Mouse (Mus musculus) heart, embryonic 11.5 days (tissue): ENCODE measurements at regions not wholly inside any gene's neighbourhood (a gene's known extent, or its start where the extent isn't known, plus 50 kb on each side); places are given as distances from the start of the nearest gene placed in this dataset.

Experiments
- ATAC-seq: fragments of 200-750 bp; cut with Nextera tagmentation; replicated peaks from 2 replicates; pipeline ENCODE4 v1.8.0; 2017; ENCODE audit warnings: moderate library complexity; ENCODE audit not compliant: insufficient number of reproducible peaks, low FRiP score, low TSS enrichment
- H3K27ac ChIP-seq: fragments of 300-500 bp; sonication (generic); 2 replicates; pipeline ENCODE4 v1.5.1; 2014; ENCODE audit warnings: mild to moderate bottlenecking, low read depth, low read length
- H3K27me3 ChIP-seq: fragments of 300-500 bp; sonication (generic); 2 replicates; pipeline ENCODE4 v1.6.1; 2014; ENCODE audit warnings: mild to moderate bottlenecking, low read length, mixed read lengths; ENCODE audit not compliant: control insufficient read depth, insufficient read depth
- H3K36me3 ChIP-seq: fragments of 300-500 bp; sonication (generic); 2 replicates; pipeline ENCODE4 v1.6.1; 2014; ENCODE audit warnings: mild to moderate bottlenecking, low read length, moderate library complexity, mixed read lengths; ENCODE audit not compliant: control insufficient read depth, insufficient read depth
- H3K4me1 ChIP-seq: fragments of 300-500 bp; sonication (generic); 2 replicates; pipeline ENCODE4 v1.6.1; 2014; ENCODE audit warnings: low read length; ENCODE audit not compliant: control insufficient read depth, insufficient read depth
- H3K4me2 ChIP-seq: fragments of 300-500 bp; sonication (generic); 2 replicates; pipeline ENCODE4 v1.6.1; 2014; ENCODE audit warnings: mild to moderate bottlenecking, moderate library complexity
- H3K4me3 ChIP-seq: fragments of 300-500 bp; sonication (generic); 2 replicates; pipeline ENCODE4 v1.5.1; 2014; ENCODE audit warnings: low read depth, low read length
- H3K9ac ChIP-seq: fragments of 300-500 bp; sonication (generic); 2 replicates; pipeline ENCODE4 v1.6.1; 2014; ENCODE audit warnings: mild to moderate bottlenecking, low read depth, low read length, moderate library complexity
- H3K9me3 ChIP-seq: fragments of 300-500 bp; sonication (generic); replicated peaks from 2 replicates; pipeline ENCODE4 v1.6.1; 2016; ENCODE audit warnings: low read length; ENCODE audit not compliant: control insufficient read depth
- WGBS: fragments of 180-500 bp; shearing (Covaris S2); extraction: QIAGEN DNeasy Blood & Tissue Kit; methylation state at CpG from one replicate; pipeline ENCODE4 v1.1.7; 2014; ENCODE audit not compliant: insufficient replicate concordance; 5-methylcytosine and 5-hydroxymethylcytosine counted together

DNA sequence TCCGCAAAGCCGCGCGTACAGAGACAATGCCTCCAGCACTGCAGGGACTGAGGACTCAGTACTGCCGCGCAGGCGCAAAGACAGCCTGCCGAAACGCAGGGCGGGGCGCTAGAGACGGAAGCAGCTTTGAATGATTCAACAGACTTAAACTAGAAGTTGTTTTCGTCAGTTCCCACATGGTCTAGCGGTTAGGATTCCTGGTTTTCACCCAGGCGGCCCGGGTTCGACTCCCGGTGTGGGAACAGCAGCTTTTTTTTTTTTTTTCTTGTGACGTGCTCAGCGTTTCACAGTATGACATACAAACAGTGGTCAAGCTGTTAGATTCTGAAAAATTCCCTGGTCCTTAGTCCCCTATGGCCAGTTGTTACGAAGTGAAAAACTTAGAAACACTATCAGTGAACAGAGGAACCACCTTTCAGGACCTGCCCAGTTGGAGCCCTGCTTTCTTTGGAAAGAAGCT lies 256.8 kb upstream of the Atp10a start:
- WGBS = under 1% methylated on average over 21 of the region's 21 CpGs
- H3K4me3 ChIP-seq = peak overlapping the region; percentile 60
- peak overlapping the region; percentile 94 for H3K27ac ChIP-seq
- peak overlapping the region; percentile 65 for H3K4me2 ChIP-seq
- peak overlapping the region; percentile 73 for H3K9ac ChIP-seq
- no peaks in the 10 kb centered on the region for H3K27me3 ChIP-seq
- H3K9me3 ChIP-seq = no peaks in the 10 kb centered on the region
- H3K4me1 ChIP-seq = peaks cover 3% of the 10 kb centered on the region; the same call in 1 of the 2 replicates
- peak; percentile 97 for ATAC-seq
- no peaks in the 10 kb centered on the region for H3K36me3 ChIP-seq

GRCm38 (mm10) chr7:58399651-58400050 lies 256.3 kb upstream of the Atp10a start:
- WGBS = 54% methylated on average over 5 of the region's 5 CpGs
- no peak for ATAC-seq
- Histone ChIP-seq H3K27me3 (no peaks in the 10 kb centered on the region), H3K9me3 (no peaks in the 10 kb centered on the region), H3K4me2 (peak overlapping the region; percentile 63), H3K4me1 (peaks cover 3% of the 10 kb centered on the region; the same call in 1 of the 2 replicates), H3K27ac (no peak overlapping the region), H3K9ac (peak overlapping the region; percentile 65), H3K4me3 (peak overlapping the region; percentile 60), H3K36me3 (no peaks in the 10 kb centered on the region)

DNA sequence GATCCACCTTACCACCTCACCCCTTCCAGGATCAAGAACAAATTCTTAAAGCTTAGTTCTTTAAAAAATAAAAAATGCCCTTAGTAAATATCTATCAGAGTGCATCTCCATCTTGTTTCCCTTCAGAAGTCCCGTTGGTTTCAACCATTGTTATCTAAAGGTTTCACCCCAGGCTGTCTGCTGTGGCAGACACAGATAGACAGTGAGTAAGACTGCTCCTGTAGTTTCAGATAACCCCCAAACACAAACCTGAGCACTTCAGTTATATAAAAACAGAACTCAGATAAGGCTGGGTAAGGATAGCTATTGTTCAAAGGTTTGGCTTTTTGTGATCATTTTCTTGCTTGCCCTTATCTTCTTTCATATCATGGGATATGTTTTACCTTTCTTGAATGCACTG lies 255.4 kb upstream of the Atp10a start:
- Histone ChIP-seq H3K9me3 (no peaks in the 10 kb centered on the region), H3K9ac (no peak overlapping the region), H3K4me3 (no peak overlapping the region), H3K36me3 (no peaks in the 10 kb centered on the region), H3K27me3 (no peaks in the 10 kb centered on the region), H3K27ac (no peak overlapping the region), H3K4me1 (peaks cover 3% of the 10 kb centered on the region; the same call in 1 of the 2 replicates), H3K4me2 (no peak overlapping the region)
- WGBS = 6% methylated on average over 1 of the region's 1 CpGs
- no peak for ATAC-seq

- Histone ChIP-seq H3K27ac (no peak overlapping the region), H3K4me1 (no peaks in the 10 kb centered on the region), H3K36me3 (no peaks in the 10 kb centered on the region), H3K4me3 (no peak overlapping the region), H3K4me2 (no peak overlapping the region), H3K27me3 (no peaks in the 10 kb centered on the region), H3K9me3 (no peaks in the 10 kb centered on the region), H3K9ac (no peak overlapping the region)
- ATAC-seq = no peak
- 14% methylated on average over 2 of the region's 2 CpGs for WGBS
These were observed 218.9 kb upstream of the Atp10a start for GRCm38 (mm10) chr7:58436888-58437625.

DNA sequence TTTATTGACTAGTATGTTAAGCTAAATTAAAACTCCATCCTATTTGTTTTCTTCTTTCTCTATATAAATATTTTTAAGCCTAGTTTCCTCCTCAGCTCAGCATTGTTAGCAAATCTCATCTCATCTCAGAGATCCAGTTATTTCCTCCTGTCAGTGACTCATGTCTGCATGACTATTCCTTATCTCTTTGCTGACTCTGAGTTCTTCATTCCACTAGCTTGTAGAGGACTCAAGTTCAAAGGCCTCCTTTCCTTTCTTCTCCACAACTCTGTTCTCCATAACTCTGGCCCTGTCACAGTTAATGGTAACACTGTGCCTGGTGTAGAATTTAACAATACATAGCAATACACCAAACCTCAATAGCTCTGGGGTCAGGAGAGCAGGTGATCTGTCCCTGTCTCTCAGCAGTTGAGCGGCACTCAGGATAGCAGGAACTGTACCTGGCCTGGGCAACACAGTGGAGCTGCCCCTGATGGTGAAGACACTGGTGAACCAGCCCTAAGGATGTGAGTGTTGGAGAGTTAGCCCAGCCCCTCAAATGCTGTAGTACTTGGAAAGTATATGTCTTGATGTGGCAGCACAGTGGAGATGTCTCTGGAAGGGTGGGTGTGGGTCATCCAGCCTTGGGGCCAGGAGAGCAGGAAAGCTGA lies 213.3 kb upstream of the Atp10a start:
- Histone ChIP-seq H3K4me1 (no peaks in the 10 kb centered on the region), H3K9me3 (no peaks in the 10 kb centered on the region), H3K4me2 (no peak overlapping the region), H3K4me3 (no peak overlapping the region), H3K9ac (no peak overlapping the region), H3K36me3 (no peaks in the 10 kb centered on the region), H3K27me3 (no peaks in the 10 kb centered on the region), H3K27ac (no peak overlapping the region)
- ATAC-seq = no peak
- WGBS = 96% methylated on average over 1 of the region's 1 CpGs

DNA sequence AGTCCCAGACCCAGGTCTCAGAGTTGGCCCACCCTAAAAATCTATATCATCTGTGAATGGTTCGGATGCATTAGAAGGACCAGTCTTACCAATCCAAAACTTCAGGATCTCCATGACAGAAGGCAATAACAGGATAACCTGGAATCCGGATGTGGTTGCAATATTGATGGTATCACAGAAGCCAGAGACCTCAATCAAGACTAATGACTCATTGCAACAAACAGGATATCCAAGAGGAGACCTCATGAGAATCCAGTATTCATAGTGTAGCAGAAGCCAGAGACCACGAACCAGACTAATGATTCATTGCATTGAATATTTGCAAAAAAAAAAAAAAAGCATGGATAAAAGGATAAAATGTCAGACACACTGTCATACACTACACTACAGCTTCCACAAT lies 212.7 kb upstream of the Atp10a start:
- no peaks in the 10 kb centered on the region for H3K27me3 ChIP-seq
- no peaks in the 10 kb centered on the region for H3K36me3 ChIP-seq
- H3K9ac ChIP-seq = no peak overlapping the region
- H3K4me1 ChIP-seq = no peaks in the 10 kb centered on the region
- H3K9me3 ChIP-seq = no peaks in the 10 kb centered on the region
- 76% methylated on average over 3 of the region's 3 CpGs for WGBS
- H3K4me2 ChIP-seq = no peak overlapping the region
- H3K27ac ChIP-seq = no peak overlapping the region
- ATAC-seq = no peak
- no peak overlapping the region for H3K4me3 ChIP-seq

DNA sequence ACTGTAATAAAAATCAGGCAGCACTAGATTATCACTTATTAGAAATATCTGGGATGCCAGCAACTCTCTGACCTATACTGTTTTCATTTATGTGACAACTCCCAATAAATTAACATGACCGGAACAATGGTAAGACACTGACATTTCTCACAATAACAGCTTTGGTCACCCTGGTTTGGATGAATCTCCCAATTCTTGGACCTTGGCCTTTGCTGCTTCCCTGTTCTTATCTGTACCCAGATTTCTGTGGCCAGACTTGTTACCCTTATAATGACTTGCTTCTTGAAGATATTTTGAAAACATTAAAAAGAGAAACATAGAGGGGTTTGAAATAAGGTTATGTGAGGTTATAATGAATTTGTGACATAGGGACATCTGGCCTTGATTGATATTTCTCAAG lies 210.2 kb upstream of the Atp10a start:
- no peaks in the 10 kb centered on the region for H3K27me3 ChIP-seq

GRCm38 (mm10) chr7:58446261-58446660 lies 209.7 kb upstream of the Atp10a start:
- Histone ChIP-seq H3K9me3 (no peaks in the 10 kb centered on the region), H3K4me2 (no peak overlapping the region), H3K27me3 (no peaks in the 10 kb centered on the region), H3K36me3 (no peaks in the 10 kb centered on the region), H3K27ac (no peak overlapping the region), H3K4me1 (no peaks in the 10 kb centered on the region), H3K9ac (no peak overlapping the region), H3K4me3 (no peak overlapping the region)
- no peak for ATAC-seq

More for the DNA sequence above, 210.2 kb upstream of the Atp10a start:
- no peak overlapping the region for H3K4me2 ChIP-seq
- H3K4me1 ChIP-seq = no peaks in the 10 kb centered on the region
- H3K9ac ChIP-seq = no peak overlapping the region
- ATAC-seq = no peak
- no peak overlapping the region for H3K4me3 ChIP-seq
- no peaks in the 10 kb centered on the region for H3K9me3 ChIP-seq
- no peaks in the 10 kb centered on the region for H3K36me3 ChIP-seq
- H3K27ac ChIP-seq = no peak overlapping the region
- 85% methylated on average over 1 of the region's 1 CpGs for WGBS

DNA sequence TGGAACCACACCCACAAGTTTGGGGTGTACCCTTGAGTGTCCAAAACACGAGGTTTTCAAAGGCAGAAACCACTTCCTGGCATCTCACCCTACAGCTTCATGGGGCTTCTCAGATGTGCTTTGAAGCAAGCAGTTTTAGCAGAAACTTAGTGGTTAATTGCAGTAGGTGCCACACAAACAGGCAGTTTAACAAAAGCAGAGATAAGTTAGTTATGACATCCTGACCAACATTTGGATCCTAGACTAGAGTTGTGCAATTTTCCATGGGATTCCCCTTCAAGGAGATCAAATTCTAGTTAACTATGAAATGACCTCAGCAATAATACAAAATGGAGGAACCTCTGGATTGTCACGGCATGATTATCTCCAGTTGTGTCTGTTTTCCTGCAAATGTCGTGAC lies 207.2 kb upstream of the Atp10a start:
- WGBS = 67% methylated on average over 3 of the region's 3 CpGs
- Histone ChIP-seq H3K36me3 (no peaks in the 10 kb centered on the region), H3K4me3 (no peak overlapping the region), H3K9ac (no peak overlapping the region), H3K4me1 (no peaks in the 10 kb centered on the region), H3K9me3 (no peaks in the 10 kb centered on the region), H3K27me3 (no peaks in the 10 kb centered on the region), H3K4me2 (no peak overlapping the region), H3K27ac (no peak overlapping the region)
- no peak for ATAC-seq
